Mouse (Mus musculus) urinary bladder, postnatal 25 days (tissue): ENCODE measurements around the gene Washc3.
A peak's percentile ranks its signal among the peaks of the same experiment; 100 is the strongest.

ENCODE experiments used
- DNase-seq: peaks from one replicate; pipeline ENCODE4 v3.0.0; 2022; ENCODE audit warnings: low spot score

Washc3 gene

DNA sequence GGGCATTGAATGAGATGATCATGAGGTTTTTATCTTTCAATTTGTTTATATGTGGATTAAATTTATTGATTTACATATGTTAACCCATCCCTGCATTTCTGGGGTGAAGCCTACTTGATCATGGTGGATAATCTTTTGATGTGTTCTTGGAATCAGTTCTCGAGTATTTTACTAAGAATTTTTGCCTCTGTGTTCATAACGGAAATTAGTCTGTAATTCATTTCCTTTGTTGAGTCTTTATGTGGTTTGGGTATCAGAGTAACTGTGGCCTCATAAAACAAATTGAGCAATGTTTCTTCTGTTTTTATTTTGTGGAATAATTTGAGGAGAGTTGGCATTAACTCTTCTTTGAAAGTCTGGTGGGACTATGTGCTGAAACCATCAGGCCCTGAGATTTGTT lies 54.7 kb downstream of the Washc3 start:
- no peak for DNase-seq

DNA sequence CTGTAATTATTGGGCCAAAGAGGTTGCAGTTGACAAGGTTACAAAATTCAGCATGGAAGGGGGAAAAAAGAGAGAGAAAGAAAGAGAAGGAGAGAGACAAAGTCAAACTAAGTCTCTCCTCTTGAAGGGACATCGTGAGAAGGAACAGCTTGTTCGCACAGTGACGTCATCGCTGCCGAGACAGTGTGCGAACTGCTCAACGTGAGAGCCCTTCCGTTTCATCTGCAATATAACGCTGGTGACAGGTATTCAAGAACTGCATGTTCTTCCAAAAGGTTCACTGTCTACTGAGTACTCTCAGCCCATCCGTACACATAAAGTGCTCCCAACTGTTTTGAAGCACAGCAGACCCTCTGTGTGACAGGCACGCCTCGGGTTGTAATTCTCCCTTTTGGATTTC lies 59.4 kb downstream of the Washc3 start:
- DNase-seq = peak; percentile 9

DNA sequence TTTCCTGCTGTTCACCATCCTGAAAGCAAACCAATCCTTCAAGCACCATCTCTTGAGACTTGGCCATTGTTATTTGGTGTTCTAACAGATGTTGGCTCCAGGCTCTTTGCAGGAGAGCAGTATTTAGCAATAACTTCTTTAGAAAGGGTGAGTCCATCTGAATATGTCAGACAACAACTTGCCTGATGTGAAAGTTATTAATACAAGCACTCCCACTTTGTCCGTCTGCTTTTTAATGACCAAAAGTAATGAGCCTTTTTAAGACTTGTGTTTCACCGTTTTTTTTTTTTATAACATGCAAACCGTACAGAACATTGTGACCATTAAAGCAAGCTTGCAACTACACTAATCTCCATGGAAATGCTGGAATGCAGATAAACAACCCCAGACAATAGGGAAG lies 60.3 kb downstream of the Washc3 start:
- DNase-seq = no peak

DNA sequence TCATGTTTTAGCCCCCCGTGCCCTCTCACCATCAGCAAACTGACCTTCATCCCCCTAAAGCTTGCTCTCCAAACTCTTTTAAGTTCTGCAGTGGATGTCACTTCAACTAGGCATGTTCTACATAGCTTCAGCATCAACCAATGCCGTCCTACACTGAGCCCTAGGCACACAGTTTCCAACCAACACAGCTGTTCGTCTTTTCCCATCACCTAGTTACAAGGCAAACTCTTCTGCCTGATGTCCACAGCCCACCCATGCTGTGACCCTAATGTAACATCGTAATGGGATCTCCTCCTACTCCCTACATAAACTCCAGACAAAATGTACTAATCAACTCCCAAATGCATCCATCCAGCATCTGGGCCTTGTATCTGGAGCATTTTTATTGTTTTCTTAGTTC lies 62.5 kb downstream of the Washc3 start:
- DNase-seq = no peak

DNA sequence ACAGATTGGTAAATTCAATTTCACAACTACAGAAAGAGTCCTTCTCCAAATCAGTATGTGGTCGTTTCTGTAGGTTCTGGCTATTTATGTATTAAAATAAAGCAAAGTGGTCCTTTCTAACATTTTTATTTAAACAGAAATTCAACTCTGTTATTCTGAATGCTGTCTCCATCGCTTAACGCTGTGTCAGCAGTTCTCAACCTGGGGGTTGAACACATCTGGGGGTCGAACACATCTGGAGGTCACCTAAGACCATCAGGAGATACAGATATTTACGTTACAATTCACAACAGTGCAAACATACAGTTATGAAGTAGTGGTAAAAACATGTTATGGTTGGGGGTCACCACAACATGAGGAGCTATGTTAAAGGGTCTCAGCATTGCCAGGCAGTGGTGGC lies 73.2 kb downstream of the Washc3 start:
- no peak for DNase-seq

DNA sequence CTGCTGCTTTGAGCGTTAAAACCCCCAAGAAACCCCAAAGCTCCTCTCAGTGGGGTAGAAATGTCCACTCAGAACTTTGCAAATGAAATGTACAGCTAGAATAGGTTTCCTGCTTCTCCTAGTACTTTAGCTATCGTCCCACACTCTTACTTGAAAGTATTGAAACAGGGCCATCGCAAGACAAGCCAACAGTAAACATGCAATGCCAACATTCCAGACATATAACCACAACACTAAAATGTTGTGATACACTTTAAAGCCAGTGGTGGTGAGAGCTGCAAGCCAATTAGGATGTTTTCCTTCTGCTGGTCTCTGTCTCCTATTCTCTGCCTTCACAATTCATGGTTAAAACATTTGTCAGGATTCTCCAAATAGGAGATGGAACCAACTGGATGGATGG lies 80.8 kb downstream of the Washc3 start:
- DNase-seq = no peak

DNA sequence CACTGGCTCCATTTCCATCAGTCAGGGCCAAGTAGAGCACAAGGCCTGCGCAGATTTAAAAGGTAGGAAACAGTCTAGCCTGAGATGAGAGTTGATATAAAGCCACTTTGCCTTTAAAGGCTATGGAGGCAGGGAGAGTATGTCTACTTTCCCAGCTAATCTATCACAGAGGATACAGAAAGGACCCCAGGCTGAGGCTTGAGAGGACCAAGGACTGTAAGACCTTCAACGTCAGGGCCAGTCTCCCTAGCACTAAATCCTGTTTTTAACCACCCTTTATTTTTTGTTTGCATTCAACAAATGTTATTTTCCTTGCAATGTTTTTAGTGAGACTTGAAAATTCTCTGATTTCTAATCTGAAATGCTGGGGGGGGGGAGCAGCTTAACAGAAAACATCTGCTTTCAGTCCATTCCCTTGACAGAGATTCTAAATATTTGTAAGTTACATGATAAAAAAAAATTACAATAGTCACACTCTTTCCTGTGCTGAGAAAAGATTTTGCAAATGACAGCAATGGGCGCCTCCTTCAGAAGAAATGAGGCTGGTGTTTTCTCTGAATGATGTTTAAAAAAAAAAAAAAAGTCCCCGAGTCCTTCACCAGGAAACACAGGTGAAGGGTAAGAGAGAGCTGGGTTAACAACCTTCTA lies 83.6 kb downstream of the Washc3 start:
- DNase-seq = no peak

DNA sequence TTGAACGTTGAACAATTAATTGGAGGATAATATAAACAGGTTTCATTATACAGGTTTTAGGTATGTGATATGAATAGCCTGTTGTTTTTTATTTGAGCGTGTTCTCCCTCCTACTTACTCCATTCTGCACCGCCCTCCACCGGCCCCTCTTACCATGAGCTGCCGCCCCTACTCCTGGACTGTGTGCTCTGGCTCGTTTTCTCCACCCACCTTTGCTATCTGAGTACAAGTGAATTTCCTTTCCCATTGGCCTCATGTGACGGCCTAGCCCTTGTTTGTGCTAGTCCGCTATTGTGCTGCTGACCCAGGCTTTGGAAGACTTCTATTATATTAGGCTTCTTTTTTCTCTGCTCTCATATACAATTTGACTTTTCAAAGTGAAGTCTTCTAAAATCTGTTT lies 86.4 kb downstream of the Washc3 start:
- no peak for DNase-seq

DNA sequence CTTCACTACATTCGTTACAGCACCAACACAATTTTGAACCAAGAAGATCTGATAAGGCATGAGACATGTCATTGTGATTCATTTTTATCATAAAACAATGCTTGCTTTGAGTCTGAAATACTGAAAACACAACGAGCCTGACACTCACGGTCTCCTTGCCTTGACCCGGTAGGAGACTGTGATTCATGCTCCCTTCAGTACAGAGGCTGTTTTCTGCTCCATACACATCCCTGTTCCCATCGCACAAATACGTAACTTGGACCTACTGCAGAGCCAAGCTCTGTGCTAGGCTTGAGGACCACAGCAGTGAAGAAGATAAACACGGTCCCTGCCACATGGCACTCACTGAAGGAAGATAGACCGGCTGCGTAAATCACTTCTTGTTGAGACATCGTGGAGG lies 87.2 kb downstream of the Washc3 start:
- no peak for DNase-seq

DNA sequence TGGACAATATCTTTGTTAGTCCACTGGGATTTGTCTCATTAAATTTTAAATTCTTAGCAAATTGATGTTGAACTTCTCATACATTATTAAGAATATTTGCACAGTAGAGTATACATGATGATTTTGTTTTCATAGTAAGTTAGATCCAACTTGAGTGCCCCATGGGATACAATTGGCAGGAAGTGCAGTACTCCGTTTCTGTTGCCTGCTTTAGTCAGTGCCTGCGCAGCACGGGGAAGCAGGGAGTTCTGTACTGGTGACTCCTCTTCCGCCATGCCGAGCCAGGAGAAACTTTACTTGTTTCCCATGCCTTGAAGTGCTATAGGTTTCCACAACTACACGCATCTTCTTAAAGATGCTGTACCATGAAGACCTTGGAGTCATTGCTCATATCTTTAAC lies 94.2 kb downstream of the Washc3 start:
- DNase-seq = no peak
